Mouse (Mus musculus): ENCODE results near the gene Slc51a.
"Not testable (repeated sequence)": the region's sequence is repeated elsewhere in the genome, so short reads cannot be mapped to it uniquely, and the experiment has no call there.

Slc51a gene

DNA sequence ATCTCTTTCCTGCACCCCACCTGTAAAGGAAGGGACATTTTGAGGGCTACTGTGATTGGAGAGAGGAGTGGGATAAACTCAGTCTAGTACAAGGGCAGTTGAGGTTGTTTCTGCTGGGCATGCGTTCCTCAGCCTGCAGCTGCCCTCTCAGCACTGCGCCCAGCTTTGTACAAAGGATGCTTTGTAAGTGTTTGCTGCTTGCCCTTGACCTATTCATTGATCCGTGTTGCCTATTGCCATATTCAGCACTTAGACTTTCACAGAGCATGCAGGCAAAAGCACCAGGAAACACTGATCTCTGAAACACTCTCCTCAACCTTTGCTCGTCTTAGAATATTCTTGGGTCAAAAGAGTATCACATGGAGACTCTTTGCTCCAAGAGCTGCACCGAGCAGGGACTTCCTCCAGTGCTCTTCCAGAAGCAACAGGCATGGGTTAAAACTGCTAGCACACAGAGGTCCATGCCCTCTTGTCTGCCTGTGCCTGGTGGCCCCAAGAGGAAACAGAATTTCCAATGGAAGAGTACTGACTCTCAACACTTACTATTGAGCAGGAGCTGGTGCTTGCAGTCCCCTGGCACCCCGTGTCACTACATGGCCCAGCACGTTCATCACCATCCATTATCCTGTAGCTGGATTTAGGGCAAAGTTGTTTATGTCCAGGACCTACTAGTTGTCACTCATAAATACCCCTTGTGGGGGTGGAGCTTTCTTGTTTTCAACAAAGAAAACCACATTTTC, 15.2 kb downstream of the Slc51a start:
- DNase-seq (ENCODE audit: extremely low spot score, low read depth, low spot score): no peak

DNA sequence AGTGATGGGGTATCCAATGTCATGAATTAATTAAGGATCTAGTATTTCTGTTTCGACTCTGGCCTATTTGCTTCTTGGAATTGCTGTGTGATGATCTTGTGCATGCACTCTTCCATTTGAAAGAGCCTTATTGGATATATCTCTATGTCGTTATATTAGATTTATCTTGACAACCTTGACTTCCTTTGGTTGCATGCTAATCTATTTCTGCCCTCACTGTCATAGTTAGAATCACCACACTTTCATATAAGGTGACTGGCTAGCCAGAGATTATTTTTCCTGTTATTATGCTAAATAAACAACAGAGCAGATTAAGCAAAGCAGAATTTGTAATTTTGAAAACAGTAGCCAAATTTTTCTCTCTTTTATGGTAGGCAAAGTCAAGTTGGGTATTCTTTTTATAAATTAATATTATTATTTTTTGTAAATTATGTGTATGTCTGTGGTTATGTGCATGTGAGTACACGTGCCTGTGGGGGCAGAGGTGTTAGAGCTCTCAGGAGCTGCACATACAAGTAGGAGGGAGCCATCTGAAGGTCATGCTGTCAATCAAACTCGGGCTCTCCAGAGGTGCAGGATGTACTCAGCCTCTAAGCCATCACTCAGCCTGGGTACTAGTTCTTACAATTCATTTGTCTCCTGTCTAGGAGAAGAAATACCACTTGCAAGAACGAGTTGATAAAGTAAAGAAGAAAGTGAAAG, 18.1 kb downstream of the Slc51a start:
- no peak for DNase-seq (ENCODE audit: extremely low spot score, low read depth, low spot score)

DNA sequence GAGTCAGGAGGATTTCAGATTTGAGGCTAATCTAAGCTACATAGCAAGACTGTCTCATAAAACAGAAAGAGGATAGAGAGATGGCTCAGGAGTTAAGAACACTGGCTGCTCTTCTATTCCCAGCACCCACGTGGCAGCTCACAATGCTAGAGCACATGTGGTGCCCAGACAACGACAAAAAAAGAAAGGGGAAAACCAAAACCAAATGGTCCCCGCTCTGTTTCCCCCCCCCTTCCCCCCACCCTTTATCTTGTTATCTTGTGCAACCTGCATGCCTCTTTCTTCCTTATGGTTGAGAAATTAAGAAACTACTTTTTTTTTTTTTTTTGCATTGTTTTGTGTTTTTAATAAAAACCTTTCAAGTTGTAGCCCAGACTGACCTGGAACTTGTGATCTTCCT, 19.2 kb downstream of the Slc51a start:
- DNase-seq (ENCODE audit: extremely low spot score, low read depth, low spot score): no peak

- DNase-seq (ENCODE audit: extremely low spot score, low read depth, low spot score): no peak
These were observed 22.8 kb downstream of the Slc51a start for GRCm38 (mm10) chr16:32464908-32465307.

- no peak for DNase-seq (ENCODE audit: extremely low spot score, low read depth, low spot score)
These were observed 24.3 kb downstream of the Slc51a start for GRCm38 (mm10) chr16:32463426-32463825.

GRCm38 (mm10) chr16:32462950-32463349, 24.7 kb downstream of the Slc51a start:
- no peak for DNase-seq (ENCODE audit: extremely low spot score, low read depth, low spot score)

- DNase-seq (ENCODE audit: extremely low spot score, low read depth, low spot score): no peak
These were observed 26.0 kb downstream of the Slc51a start for GRCm38 (mm10) chr16:32461713-32462112.

DNA sequence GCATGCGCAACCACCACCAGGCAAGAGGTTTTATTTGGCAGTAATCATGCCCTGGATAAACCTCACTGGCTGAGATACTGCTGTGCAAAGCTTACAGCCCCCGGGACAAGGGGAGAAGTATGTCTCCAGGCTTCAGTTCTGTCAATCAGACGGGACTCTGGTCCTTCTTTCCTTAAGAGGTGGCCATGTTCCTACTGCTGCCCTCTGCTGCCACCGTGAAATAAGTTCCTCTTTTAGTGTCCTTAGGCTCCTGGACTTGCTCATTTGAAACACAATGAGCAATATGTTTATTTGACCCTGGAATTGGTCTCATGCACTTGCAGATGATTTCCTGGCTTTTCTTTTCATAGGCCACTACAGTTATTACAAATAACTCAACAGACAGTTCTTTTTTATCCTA, 27.2 kb downstream of the Slc51a start:
- DNase-seq (ENCODE audit: extremely low spot score, low read depth, low spot score): no peak

- DNase-seq (ENCODE audit: extremely low spot score, low read depth, low spot score): no peak
These were observed 29.9 kb downstream of the Slc51a start for GRCm38 (mm10) chr16:32457589-32458386.

- DNase-seq (ENCODE audit: extremely low spot score, low read depth, low spot score): no peak
These were observed 30.9 kb downstream of the Slc51a start for GRCm38 (mm10) chr16:32456761-32457160.

- no peak for DNase-seq (ENCODE audit: extremely low spot score, low read depth, low spot score)
These were observed 31.6 kb downstream of the Slc51a start for GRCm38 (mm10) chr16:32456086-32456485.

- peak; percentile 22 for DNase-seq (ENCODE audit: extremely low spot score, low read depth, low spot score)
These were observed 33.0 kb downstream of the Slc51a start for GRCm38 (mm10) chr16:32454646-32455045.

GRCm38 (mm10) chr16:32453102-32453501, 34.6 kb downstream of the Slc51a start:
- DNase-seq (ENCODE audit: extremely low spot score, low read depth, low spot score): no peak

GRCm38 (mm10) chr16:32450133-32450532, 37.5 kb downstream of the Slc51a start:
- no peak for DNase-seq (ENCODE audit: extremely low spot score, low read depth, low spot score)

- no peak for DNase-seq (ENCODE audit: extremely low spot score, low read depth, low spot score)
These were observed 38.0 kb downstream of the Slc51a start for GRCm38 (mm10) chr16:32449665-32450064.

DNA sequence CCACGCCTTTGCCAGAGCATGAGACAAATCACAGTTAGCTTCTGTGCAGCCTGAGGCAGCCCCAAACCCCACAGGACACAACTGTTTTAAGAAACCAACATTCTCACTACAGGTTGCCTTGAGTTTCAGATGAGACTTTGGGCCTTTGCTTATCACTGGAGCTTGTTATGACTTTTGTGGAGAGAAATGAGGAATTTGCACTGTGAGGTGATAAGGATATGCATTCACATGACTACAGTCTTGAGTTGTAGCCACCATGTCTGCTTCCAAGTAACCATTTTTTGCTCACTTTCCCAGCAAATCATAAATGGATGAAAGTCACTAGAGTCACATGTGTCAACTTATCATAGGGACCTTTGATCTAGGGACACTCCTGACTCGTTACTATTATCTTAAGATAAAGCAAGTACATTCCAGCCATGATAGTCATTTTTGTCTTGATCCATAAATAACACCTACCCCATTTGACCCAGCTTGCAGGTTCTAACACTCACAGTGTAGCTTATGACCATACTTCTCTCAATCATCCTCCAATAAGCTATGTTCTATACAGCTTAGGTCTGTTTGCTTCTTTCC, 41.0 kb downstream of the Slc51a start:
- no peak for DNase-seq (ENCODE audit: extremely low spot score, low read depth, low spot score)

GRCm38 (mm10) chr16:32445558-32445957, 42.1 kb downstream of the Slc51a start:
- no peak for DNase-seq (ENCODE audit: extremely low spot score, low read depth, low spot score)

- not testable (repeated sequence) for DNase-seq (ENCODE audit: extremely low spot score, low read depth, low spot score)
These were observed 43.1 kb downstream of the Slc51a start for GRCm38 (mm10) chr16:32444615-32445014.

GRCm38 (mm10) chr16:32441432-32441831, 46.2 kb downstream of the Slc51a start:
- no peak for DNase-seq (ENCODE audit: extremely low spot score, low read depth, low spot score)

- no peak for DNase-seq (ENCODE audit: extremely low spot score, low read depth, low spot score)
These were observed 50.4 kb downstream of the Slc51a start for GRCm38 (mm10) chr16:32437266-32437665.

- DNase-seq (ENCODE audit: extremely low spot score, low read depth, low spot score): no peak
These were observed 51.0 kb downstream of the Slc51a start for GRCm38 (mm10) chr16:32436657-32437056.

Data from hindlimb bud, embryonic 11.5 days (tissue).